Mouse (Mus musculus) lung, adult 2 months (tissue): ENCODE measurements around the gene Akr1c18. TPM values are rescaled to one million over a fixed set of nuclear protein-coding genes. Genes with fewer than 3 reads are reported as not detected.
"Not testable (repeated sequence)": the region's sequence is repeated elsewhere in the genome, so short reads cannot be mapped to it uniquely, and the experiment has no call there.

Experiments
- DNase-seq: peaks from one replicate; pipeline ENCODE4 v3.0.0; 2022
- H3K4me1 ChIP-seq: fragments of 200-500 bp; 2 replicates; pipeline ENCODE4 v1.6.1; 2011; ENCODE audit warnings: low read length; ENCODE audit not compliant: control insufficient read depth, insufficient read depth
- H3K4me3 ChIP-seq: fragments of 200-500 bp; replicated peaks from 2 replicates; pipeline ENCODE3; 2011; ENCODE audit warnings: low read depth, mild to moderate bottlenecking, control low read depth, low read length; ENCODE audit errors: extremely low read depth
- CTCF ChIP-seq: fragments of 200-500 bp; IDR thresholded peaks from 2 replicates; pipeline ENCODE4 v1.5.1; 2011; ENCODE audit warnings: mild to moderate bottlenecking, low read length, control low read depth; ENCODE audit not compliant: insufficient read depth
- POLR2A ChIP-seq: fragments of 200-500 bp; IDR thresholded peaks from 2 replicates; pipeline ENCODE4 v1.6.1; 2011; ENCODE audit warnings: low read depth, mild to moderate bottlenecking, control low read depth, low read length, borderline replicate concordance; ENCODE audit errors: extremely low read depth
- WGBS: fragments of 180-500 bp; shearing (Covaris S2); methylation state at CpG from one replicate; pipeline ENCODE4 v1.1.7; 2018; 5-methylcytosine and 5-hydroxymethylcytosine counted together
- polyA plus RNA-seq: library from polyadenylated mRNA; depleted of rRNA; stranded (reverse); fragments of >200 nt; gene quantifications from 2 replicates; pipeline ENCODE4 v1.2.3, GENCODE M21; 2012; rRNA removed

Gene Akr1c18
- polyA plus RNA-seq, result 0.38 TPM in 1 of 2 replicates, not detected in the other

GRCm38 (mm10) chr13:4150518-4150917, at the start of gene Akr1c18:
Gene Akr1c18 (minus strand): TSS chr13:4150654.
- WGBS, result 62% methylated on average over 5 of the region's 5 CpGs
- TF ChIP-seq CTCF (no peak), POLR2A (no peak)
- DNase-seq, result no peak

GRCm38 (mm10) chr13:4192511-4192910, 42.1 kb upstream of the Akr1c18 start:
- no peaks in the 10 kb centered on the region; the same call in 1 of the 2 replicates for H3K4me1 ChIP-seq
- 55% methylated on average over 3 of the region's 3 CpGs for WGBS
- no peak for TF ChIP-seq CTCF
- no peak for TF ChIP-seq POLR2A

More at GRCm38 (mm10) chr13:4150518-4150917, at the start of gene Akr1c18:
- no peaks in the 10 kb centered on the region for H3K4me1 ChIP-seq
- H3K4me3 ChIP-seq, result no peak within 1 kb of the TSS

DNA sequence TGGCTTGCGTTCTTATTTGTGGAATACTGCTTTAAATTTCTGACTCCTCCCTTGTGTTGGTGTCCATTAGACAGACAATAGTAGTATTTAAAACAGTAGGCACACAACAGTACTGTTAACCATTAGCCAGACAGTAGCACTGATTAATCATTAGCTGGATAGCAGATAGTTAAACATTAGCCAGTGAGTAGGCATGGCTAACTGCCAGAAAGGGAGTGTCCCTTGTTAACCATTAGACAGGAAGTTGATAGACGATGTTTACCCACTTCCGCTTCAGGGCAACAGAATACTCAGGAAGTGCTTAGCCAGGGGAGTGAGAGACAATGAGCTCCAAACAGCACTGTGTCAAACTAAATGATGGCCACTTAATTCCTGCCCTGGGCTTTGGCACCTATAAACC, 40.5 kb upstream of the Akr1c18 start, which contains the start of gene Akr1c13:
Gene Akr1c13 (plus strand): TSS at position 247 of the 400 bp plus-strand sequence.
- H3K4me1 ChIP-seq, result no peaks in the 10 kb centered on the region; the same call in 1 of the 2 replicates
- TF ChIP-seq POLR2A (no peak), CTCF (no peak)
- DNase-seq, result peak; percentile 7
- 36% methylated on average over 3 of the region's 3 CpGs for WGBS
- H3K4me3 ChIP-seq, result peak within 1 kb of the TSS; percentile 10

More at GRCm38 (mm10) chr13:4192511-4192910, 42.1 kb upstream of the Akr1c18 start:
- DNase-seq, result no peak
- H3K4me3 ChIP-seq, result no peak overlapping the region

- Histone ChIP-seq H3K4me3 (no peak overlapping the region), H3K4me1 (no peaks in the 10 kb centered on the region; the same call in 1 of the 2 replicates)
- WGBS, result 82% methylated on average over 2 of the region's 2 CpGs
- no peak for DNase-seq
- TF ChIP-seq CTCF (no peak), POLR2A (no peak)
Measured at GRCm38 (mm10) chr13:4188174-4188573, 37.7 kb upstream of the Akr1c18 start.

GRCm38 (mm10) chr13:4186641-4187411, 36.4 kb upstream of the Akr1c18 start:
- H3K4me3 ChIP-seq, DNase-seq, H3K4me1 ChIP-seq: not testable (repeated sequence)
- WGBS, result 82% methylated on average over 7 of the region's 7 CpGs

GRCm38 (mm10) chr13:4183116-4183515, 32.7 kb upstream of the Akr1c18 start:
- Histone ChIP-seq H3K4me1 (no peaks in the 10 kb centered on the region), H3K4me3 (no peak overlapping the region)
- 60% methylated on average over 9 of the region's 9 CpGs for WGBS
- DNase-seq, result peak; percentile 12
- TF ChIP-seq POLR2A (no peak), CTCF (no peak)

DNA sequence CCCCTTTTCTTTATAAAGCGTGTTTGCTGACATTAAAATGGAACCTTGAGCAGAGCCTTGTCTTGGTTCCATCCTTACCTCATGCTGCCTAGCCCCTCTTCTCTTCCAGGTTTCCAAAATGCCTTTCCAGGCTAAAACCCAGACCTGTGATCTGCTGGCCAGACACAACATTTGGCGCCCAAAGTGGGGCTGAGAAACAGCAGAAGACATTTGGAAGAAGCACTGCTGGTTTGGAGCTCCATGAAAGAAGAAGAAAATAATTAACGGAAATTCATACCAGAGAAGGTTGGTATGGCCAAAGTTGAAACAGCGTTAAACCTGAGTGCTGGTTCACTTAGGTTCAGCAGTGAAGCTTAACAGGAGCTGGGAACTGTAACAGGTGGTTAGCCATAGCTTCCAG, 30.9 kb upstream of the Akr1c18 start:
- 90% methylated on average over 4 of the region's 4 CpGs for WGBS
- DNase-seq, H3K4me3 ChIP-seq, H3K4me1 ChIP-seq: not testable (repeated sequence)

- 20% methylated on average over 2 of the region's 2 CpGs for WGBS
- Histone ChIP-seq H3K4me3 (no peak overlapping the region), H3K4me1 (peaks cover 2% of the 10 kb centered on the region; the same call in 1 of the 2 replicates)
- TF ChIP-seq POLR2A (no peak), CTCF (no peak)
- no peak for DNase-seq
Measured at GRCm38 (mm10) chr13:4172978-4173377, 22.5 kb upstream of the Akr1c18 start.

- no peak overlapping the region for H3K4me3 ChIP-seq
- WGBS, result 46% methylated on average over 1 of the region's 1 CpGs
- peaks cover 2% of the 10 kb centered on the region; the same call in 1 of the 2 replicates for H3K4me1 ChIP-seq
- DNase-seq, result no peak
- TF ChIP-seq POLR2A (no peak), CTCF (no peak)
Measured at GRCm38 (mm10) chr13:4168006-4168405, 17.6 kb upstream of the Akr1c18 start.

- Histone ChIP-seq H3K4me1 (no peaks in the 10 kb centered on the region), H3K4me3 (no peak overlapping the region)
- DNase-seq, result no peak
- 65% methylated on average over 2 of the region's 2 CpGs for WGBS
- TF ChIP-seq POLR2A (no peak), CTCF (no peak)
Measured at GRCm38 (mm10) chr13:4155286-4155685, 4.8 kb upstream of the Akr1c18 start.
